Mouse (Mus musculus) midbrain, postnatal 0 days (tissue): ENCODE measurements around the gene Tmem60. TPM values are rescaled to one million over a fixed set of nuclear protein-coding genes. Genes with fewer than 3 reads are reported as not detected.
A peak's percentile ranks its signal among the peaks of the same experiment; 100 is the strongest.

Experiments
- ATAC-seq: fragments of 200-750 bp; cut with Nextera tagmentation; 2 replicates; pipeline ENCODE4 v1.8.0; 2017; ENCODE audit warnings: moderate number of reproducible peaks, mild to moderate bottlenecking, moderate TSS enrichment, moderate library complexity; ENCODE audit not compliant: low FRiP score
- DNase-seq: peaks from one replicate; pipeline ENCODE4 v3.0.0-alpha.2; 2015; ENCODE audit warnings: low spot score
- H3K27ac ChIP-seq: fragments of 300-500 bp; sonication (generic); 2 replicates; pipeline ENCODE4 v1.5.1; 2014; ENCODE audit warnings: low read depth, mild to moderate bottlenecking, low read length, mixed read lengths
- H3K27me3 ChIP-seq: fragments of 300-500 bp; sonication (generic); 2 replicates; pipeline ENCODE4 v1.6.1; 2014; ENCODE audit warnings: low read length, control low read depth, mixed read lengths; ENCODE audit not compliant: insufficient read depth
- H3K36me3 ChIP-seq: fragments of 300-500 bp; sonication (generic); 2 replicates; pipeline ENCODE4 v1.6.1; 2014; ENCODE audit warnings: low read length, control low read depth, mixed read lengths; ENCODE audit not compliant: insufficient read depth
- H3K4me1 ChIP-seq: fragments of 300-500 bp; sonication (generic); 2 replicates; pipeline ENCODE4 v1.6.1; 2014; ENCODE audit warnings: mild to moderate bottlenecking, control low read depth, antibody characterized with exemption, low read length, mixed read lengths; ENCODE audit not compliant: insufficient read depth
- H3K4me2 ChIP-seq: fragments of 300-500 bp; sonication (generic); 2 replicates; pipeline ENCODE4 v1.6.1; 2014; ENCODE audit warnings: low read depth, mild to moderate bottlenecking, low read length, mixed read lengths; ENCODE audit not compliant: poor library complexity, severe bottlenecking
- H3K4me3 ChIP-seq: fragments of 300-500 bp; sonication (generic); 2 replicates; pipeline ENCODE4 v1.5.1; 2014; ENCODE audit warnings: low read depth, mild to moderate bottlenecking, low read length, moderate library complexity
- H3K9ac ChIP-seq: fragments of 300-500 bp; sonication (generic); replicated peaks from 2 replicates; pipeline ENCODE4 v1.6.1; 2014; ENCODE audit warnings: mild to moderate bottlenecking, low read length, moderate library complexity, mixed read lengths; ENCODE audit not compliant: poor library complexity, severe bottlenecking
- H3K9me3 ChIP-seq: fragments of 300-500 bp; sonication (generic); 2 replicates; pipeline ENCODE4 v1.6.1; 2016; ENCODE audit warnings: low read length, control low read depth
- CTCF ChIP-seq: IDR thresholded peaks from 2 replicates; pipeline ENCODE4 v1.5.1; 2016; ENCODE audit warnings: antibody characterized with exemption, mild to moderate bottlenecking
- WGBS: fragments of 180-500 bp; shearing (Covaris S2); extraction: QIAGEN DNeasy Blood & Tissue Kit; methylation state at CpG from one replicate; pipeline ENCODE4 v1.1.7; 2014; 5-methylcytosine and 5-hydroxymethylcytosine counted together
- polyA plus RNA-seq: library from polyadenylated mRNA; unstranded; fragments of >200 nt; fragmentation: Nextera tagmentation; extraction: Ambion mirVana; gene quantifications from 2 replicates; pipeline ENCODE4 v1.2.1, GENCODE M21; 2015
- total RNA-seq: library from RNA; depleted of rRNA; stranded (reverse); fragments of >200 nt; gene quantifications from 2 replicates; pipeline ENCODE4 v1.2.3, GENCODE M21; 2014

The Tmem60 gene
- total and polyA plus RNA-seq, 2 experiments from 2014 or later: 14.1 to 70.7 TPM

GRCm38 (mm10) chr5:20897446-20898167 lies 15.6 kb downstream of the Tmem60 start:
- H3K27me3 ChIP-seq: no peaks in the 10 kb centered on the region
- 99% methylated on average over 2 of the region's 2 CpGs for WGBS
- no peaks in the 10 kb centered on the region for H3K9me3 ChIP-seq
- DNase-seq (no peak), ATAC-seq (no peak)
- H3K4me3 ChIP-seq: no peak overlapping the region
- TF ChIP-seq CTCF: no peak
- no peaks in the 10 kb centered on the region for H3K4me1 ChIP-seq
- H3K4me2 ChIP-seq: no peak overlapping the region
- H3K9ac ChIP-seq: no peak overlapping the region
- peaks cover 8% of the 10 kb centered on the region; the same call in 1 of the 2 replicates for H3K36me3 ChIP-seq
- no peak overlapping the region for H3K27ac ChIP-seq

GRCm38 (mm10) chr5:20904647-20905046 lies 22.7 kb downstream of the Tmem60 start:
- Histone ChIP-seq H3K4me2 (no peak overlapping the region), H3K27ac (no peak overlapping the region), H3K9me3 (no peaks in the 10 kb centered on the region), H3K36me3 (0 out of 2 replicates have a peak, but pooled peaks cover 4% of the 10 kb centered on the region), H3K27me3 (no peaks in the 10 kb centered on the region), H3K4me1 (no peaks in the 10 kb centered on the region), H3K9ac (no peak overlapping the region), H3K4me3 (no peak overlapping the region)
- ATAC-seq (no peak), DNase-seq (no peak)
- WGBS: 96% methylated on average over 2 of the region's 2 CpGs
- TF ChIP-seq CTCF: no peak

GRCm38 (mm10) chr5:20905437-20905836 lies 23.4 kb downstream of the Tmem60 start:
- no peaks in the 10 kb centered on the region for H3K9me3 ChIP-seq
- TF ChIP-seq CTCF: no peak
- no peak overlapping the region for H3K4me3 ChIP-seq
- 91% methylated on average over 2 of the region's 2 CpGs for WGBS
- no peak for ATAC-seq
- H3K36me3 ChIP-seq: 0 out of 2 replicates have a peak, but pooled peaks cover 4% of the 10 kb centered on the region
- no peaks in the 10 kb centered on the region for H3K27me3 ChIP-seq
- H3K27ac ChIP-seq: no peak overlapping the region
- no peak overlapping the region for H3K4me2 ChIP-seq
- H3K9ac ChIP-seq: no peak overlapping the region
- no peak for DNase-seq
- no peaks in the 10 kb centered on the region for H3K4me1 ChIP-seq

GRCm38 (mm10) chr5:20906191-20906590 lies 24.2 kb downstream of the Tmem60 start:
- no peak overlapping the region for H3K27ac ChIP-seq
- no peak overlapping the region for H3K4me2 ChIP-seq
- no peaks in the 10 kb centered on the region for H3K9me3 ChIP-seq
- DNase-seq: no peak
- H3K9ac ChIP-seq: no peak overlapping the region
- no peaks in the 10 kb centered on the region for H3K4me1 ChIP-seq
- H3K36me3 ChIP-seq: 0 out of 2 replicates have a peak, but pooled peaks cover 4% of the 10 kb centered on the region
- no peaks in the 10 kb centered on the region for H3K27me3 ChIP-seq
- ATAC-seq: no peak
- no peak for TF ChIP-seq CTCF
- H3K4me3 ChIP-seq: no peak overlapping the region
- 94% methylated on average over 7 of the region's 7 CpGs for WGBS

- 80% methylated on average over 2 of the region's 2 CpGs for WGBS
- ATAC-seq: no peak
Observed at GRCm38 (mm10) chr5:20911741-20912140, 29.8 kb downstream of the Tmem60 start.

DNA sequence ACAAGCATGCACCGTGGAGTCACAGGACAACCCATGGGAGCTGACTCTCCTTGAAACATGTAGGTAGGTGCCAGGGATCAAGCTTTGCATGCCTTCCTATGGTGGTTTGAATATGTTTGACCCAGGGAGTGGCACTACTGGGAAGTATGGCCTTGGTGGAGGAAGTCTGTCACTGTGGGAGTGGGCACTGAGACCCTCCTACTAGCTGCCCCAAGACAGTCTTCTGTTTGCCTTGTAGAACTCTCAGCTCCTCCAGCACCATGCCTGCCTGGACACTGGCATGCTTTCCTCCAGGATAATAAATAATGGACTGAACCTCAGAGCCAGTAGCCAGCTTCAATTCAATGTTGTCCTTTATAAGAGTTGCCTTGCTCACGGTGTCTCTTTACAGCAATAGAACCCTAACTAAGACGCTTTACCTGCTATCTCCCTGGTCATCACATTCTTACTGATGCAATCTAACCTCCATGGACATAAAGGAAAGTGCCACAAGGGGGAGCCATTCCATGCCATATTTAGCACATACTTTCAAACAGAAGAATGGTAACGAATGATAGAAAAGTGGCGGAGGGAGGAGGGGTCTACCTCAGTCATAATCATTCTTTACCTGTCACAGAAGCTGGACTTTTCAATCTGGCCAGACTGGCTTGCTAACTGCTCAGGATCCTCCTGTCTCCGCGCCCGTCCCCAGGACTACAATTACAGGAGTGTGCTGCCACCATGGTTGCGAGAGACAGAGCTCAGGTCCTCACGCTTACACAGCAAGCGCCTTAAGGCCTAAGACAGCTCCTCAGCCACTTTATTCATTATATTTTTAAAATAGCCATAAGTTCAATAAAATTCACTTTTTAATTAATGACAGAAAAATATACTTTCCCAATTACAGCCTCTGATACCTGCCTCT lies 31.6 kb downstream of the Tmem60 start:
- WGBS: 77% methylated on average over 11 of the region's 11 CpGs

More at GRCm38 (mm10) chr5:20911741-20912140, 29.8 kb downstream of the Tmem60 start:
- Histone ChIP-seq H3K4me3 (no peak overlapping the region), H3K27me3 (no peaks in the 10 kb centered on the region), H3K4me1 (no peaks in the 10 kb centered on the region), H3K36me3 (no peaks in the 10 kb centered on the region), H3K27ac (no peak overlapping the region), H3K9ac (no peak overlapping the region), H3K9me3 (no peaks in the 10 kb centered on the region), H3K4me2 (no peak overlapping the region)
- no peak for DNase-seq
- no peak for TF ChIP-seq CTCF

More for the DNA sequence above, 31.6 kb downstream of the Tmem60 start:
- Histone ChIP-seq H3K27ac (no peak overlapping the region), H3K4me1 (no peaks in the 10 kb centered on the region), H3K27me3 (no peaks in the 10 kb centered on the region), H3K9me3 (no peaks in the 10 kb centered on the region), H3K9ac (no peak overlapping the region), H3K4me3 (no peak overlapping the region), H3K4me2 (no peak overlapping the region), H3K36me3 (no peaks in the 10 kb centered on the region)
- DNase-seq (peak; percentile 68), ATAC-seq (no peak)
- TF ChIP-seq CTCF: peak; percentile 81
